Mouse (Mus musculus): Measurements from ENCODE around the gene BC035947. TPM values are rescaled to one million over a fixed set of nuclear protein-coding genes. Genes with fewer than 3 reads are reported as not detected.
"Not testable (repeated sequence)": the region's sequence is repeated elsewhere in the genome, so short reads cannot be mapped to it uniquely, and the experiment has no call there.

BC035947 gene
- 0.27 and 0.29 TPM in 2 replicates for polyA plus RNA-seq (2015; fragmentation: Nextera tagmentation; extraction: Ambion mirVana)

DNA sequence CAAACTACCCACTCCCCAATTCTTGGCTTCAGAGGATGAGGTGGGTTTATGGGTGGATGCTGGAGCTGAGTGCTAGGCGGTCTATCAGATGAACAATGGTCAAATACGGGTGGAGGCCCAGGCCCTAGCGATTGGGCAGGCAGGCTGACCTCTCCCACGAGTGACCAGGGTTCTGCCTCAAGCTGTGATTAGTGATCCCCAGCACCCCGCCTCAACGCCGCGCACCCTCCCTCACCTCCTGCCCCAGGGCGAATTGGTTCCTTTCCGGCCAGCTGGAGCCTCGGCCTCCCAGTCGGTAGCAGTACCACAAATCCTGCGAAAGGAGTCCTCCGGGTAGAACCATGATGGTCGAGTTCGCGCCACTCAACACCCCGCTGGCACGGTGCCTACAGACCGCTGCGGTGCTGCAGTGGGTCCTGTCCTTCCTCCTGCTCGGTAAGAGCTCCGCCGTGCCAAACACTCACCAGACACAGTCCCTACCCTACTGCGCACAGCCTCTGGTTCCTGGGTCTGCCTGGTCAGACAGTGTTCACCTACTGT lies at the start of gene BC035947:
BC035947 (minus strand) TSS at position 538 of the 540 bp plus-strand sequence.
- H3K4me2 ChIP-seq (replicated peaks) = peak within 1 kb of the TSS; percentile 44
- no peaks in the 10 kb centered on the region for H3K4me1 ChIP-seq
- H3K36me3 ChIP-seq = no peaks in the 10 kb centered on the region
- peak within 1 kb of the TSS; percentile 33 for H3K9ac ChIP-seq (replicated peaks)
- H3K9me3 ChIP-seq = no peaks in the 10 kb centered on the region
- peak; percentile 64 for ATAC-seq (replicated peaks)
- H3K27ac ChIP-seq (replicated peaks) = no peak within 1 kb of the TSS
- H3K4me3 ChIP-seq = peak within 1 kb of the TSS; percentile 29
- no peaks in the 10 kb centered on the region for H3K27me3 ChIP-seq
- 7% methylated on average over 25 of the region's 25 CpGs for WGBS

DNA sequence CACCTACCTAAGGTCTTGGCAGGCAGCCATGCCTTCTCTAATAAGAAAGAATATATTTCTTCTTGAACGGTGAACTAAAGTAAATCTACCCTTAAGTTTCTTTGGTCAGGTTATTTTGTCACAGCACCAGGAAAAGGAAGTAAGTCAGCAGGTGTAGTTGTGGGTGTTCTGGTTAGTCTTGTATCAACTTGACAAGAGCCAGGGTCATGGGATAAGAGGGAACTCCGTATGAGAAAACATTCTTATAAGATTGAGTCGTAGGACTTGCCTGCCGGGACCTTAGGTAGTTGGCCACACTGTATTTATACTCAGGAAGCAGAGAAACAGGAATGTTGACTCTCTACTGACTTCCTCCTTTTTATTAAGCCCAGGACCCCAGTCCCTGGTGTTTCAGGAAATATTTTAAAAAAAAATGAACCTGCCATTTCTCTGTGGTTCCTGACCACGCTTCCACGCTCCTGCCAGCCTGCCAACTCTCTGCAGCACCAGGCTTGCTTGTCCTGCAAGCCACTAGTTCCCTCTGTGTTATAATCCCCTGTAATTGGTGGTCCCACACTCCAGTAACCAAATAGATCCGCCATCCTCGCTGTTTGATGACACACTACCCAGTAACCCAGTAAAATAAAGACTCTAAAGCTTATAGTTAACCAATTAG lies 42.2 kb upstream of the BC035947 start:
- H3K27me3 ChIP-seq = no peaks in the 10 kb centered on the region
- no peaks in the 10 kb centered on the region for H3K9me3 ChIP-seq
- H3K4me2 ChIP-seq (replicated peaks) = no peak overlapping the region
- no peak for ATAC-seq (replicated peaks)
- WGBS = 82% methylated on average over 8 of the region's 8 CpGs
- no peak overlapping the region for H3K9ac ChIP-seq (replicated peaks)
- H3K27ac ChIP-seq (replicated peaks) = no peak overlapping the region
- no peaks in the 10 kb centered on the region for H3K4me1 ChIP-seq
- no peaks in the 10 kb centered on the region for H3K36me3 ChIP-seq
- no peak overlapping the region for H3K4me3 ChIP-seq

DNA sequence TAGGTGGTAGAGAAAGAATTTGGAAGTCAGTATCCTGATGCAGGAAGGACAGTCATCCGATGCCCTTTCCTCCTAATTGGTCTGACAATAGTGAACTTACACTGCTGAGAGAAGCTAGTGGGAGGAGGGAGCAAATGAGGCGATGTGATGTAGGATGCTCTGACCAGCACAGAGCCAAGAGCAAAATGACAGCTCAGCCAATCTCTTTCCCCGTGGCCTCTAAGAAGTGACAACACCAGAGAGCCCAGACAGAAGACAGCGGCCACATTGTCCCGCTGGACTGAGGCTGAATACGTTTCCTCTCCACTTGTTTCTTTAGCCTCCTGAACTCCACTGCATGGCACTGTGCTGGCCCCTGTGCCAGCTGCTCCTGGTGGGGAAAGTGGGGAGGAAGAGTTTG lies 37.0 kb upstream of the BC035947 start:
- Histone ChIP-seq H3K4me2 (replicated peaks) (no peak overlapping the region), H3K27me3 (no peaks in the 10 kb centered on the region), H3K4me1 (no peaks in the 10 kb centered on the region), H3K4me3 (no peak overlapping the region), H3K9ac (replicated peaks) (no peak overlapping the region), H3K9me3 (no peaks in the 10 kb centered on the region), H3K27ac (replicated peaks) (no peak overlapping the region), H3K36me3 (no peaks in the 10 kb centered on the region)
- WGBS = 45% methylated on average over 6 of the region's 6 CpGs
- no peak for ATAC-seq (replicated peaks)

DNA sequence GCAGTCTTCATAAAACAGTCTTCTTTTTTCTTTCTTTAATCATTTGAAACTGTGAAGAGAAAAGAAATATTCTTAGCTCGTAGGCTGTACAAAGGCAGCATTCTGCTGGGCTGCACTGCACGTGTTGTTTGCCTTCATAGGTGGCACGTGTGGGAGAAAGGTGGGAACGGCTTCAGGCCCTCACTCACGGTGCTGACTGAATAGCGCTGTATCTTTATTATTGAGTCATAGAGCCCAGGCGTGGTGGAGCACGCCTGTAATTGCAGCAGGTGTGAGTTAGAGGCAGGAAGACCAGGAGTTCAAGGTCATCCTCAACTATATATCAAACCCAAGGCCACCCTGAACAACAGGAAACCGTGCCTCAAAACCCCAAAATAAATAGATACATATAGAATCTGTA lies 34.3 kb upstream of the BC035947 start:
- H3K4me1 ChIP-seq = no peaks in the 10 kb centered on the region
- H3K9ac ChIP-seq (replicated peaks) = no peak overlapping the region
- no peaks in the 10 kb centered on the region for H3K27me3 ChIP-seq
- H3K4me3 ChIP-seq = no peak overlapping the region
- WGBS = 84% methylated on average over 9 of the region's 9 CpGs
- H3K27ac ChIP-seq (replicated peaks) = no peak overlapping the region
- no peaks in the 10 kb centered on the region for H3K36me3 ChIP-seq
- ATAC-seq (replicated peaks) = no peak
- H3K9me3 ChIP-seq = no peaks in the 10 kb centered on the region
- no peak overlapping the region for H3K4me2 ChIP-seq (replicated peaks)

DNA sequence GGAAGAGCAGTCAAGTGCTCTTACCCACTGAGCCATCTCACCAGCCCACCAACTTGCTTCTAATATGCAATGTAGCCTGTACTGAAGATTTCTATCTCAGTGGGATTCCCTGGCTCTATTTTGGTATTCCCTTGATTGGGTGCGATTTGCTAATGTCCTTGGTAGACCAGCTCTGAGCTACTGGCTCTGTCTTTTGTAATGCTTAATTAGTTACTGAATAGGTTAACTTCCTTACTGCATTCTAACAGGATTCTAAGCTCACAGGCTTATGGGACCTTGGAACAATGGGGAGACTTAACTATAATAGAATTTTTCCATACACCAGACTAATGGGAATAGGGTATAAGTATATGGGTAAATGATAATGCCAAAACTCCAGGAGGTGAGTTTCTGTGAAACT lies 31.7 kb upstream of the BC035947 start:
- not testable (repeated sequence) for ATAC-seq (replicated peaks); H3K9ac ChIP-seq (replicated peaks); H3K36me3 ChIP-seq; H3K9me3 ChIP-seq; H3K4me1 ChIP-seq; H3K4me3 ChIP-seq; H3K27ac ChIP-seq (replicated peaks); H3K27me3 ChIP-seq; H3K4me2 ChIP-seq (replicated peaks)
- WGBS = 59% methylated on average over 1 of the region's 1 CpGs

DNA sequence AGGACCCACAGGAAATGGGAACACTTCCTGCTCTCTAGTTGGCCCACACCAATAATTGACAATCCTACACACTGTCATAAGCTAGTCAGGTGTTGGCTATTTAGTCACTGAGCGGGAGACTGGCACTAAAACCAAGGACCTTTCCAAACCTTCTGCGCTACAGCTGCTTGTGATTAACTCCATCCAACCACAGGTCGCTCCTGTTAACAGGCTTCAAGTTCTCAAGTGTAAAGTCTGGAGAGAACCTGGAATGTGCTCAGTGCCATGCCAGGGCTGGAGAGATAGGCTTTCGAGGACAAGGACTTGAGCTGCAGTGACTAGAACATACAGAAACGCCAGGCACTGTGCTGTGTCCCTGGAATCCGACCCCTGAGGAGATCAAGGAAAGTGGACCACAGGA lies 27.2 kb upstream of the BC035947 start:
- no peak overlapping the region for H3K27ac ChIP-seq (replicated peaks)
- H3K4me1 ChIP-seq = 0 out of 2 replicates have a peak, but pooled peaks cover 4% of the 10 kb centered on the region
- no peaks in the 10 kb centered on the region for H3K9me3 ChIP-seq
- WGBS = 75% methylated on average over 6 of the region's 6 CpGs
- no peaks in the 10 kb centered on the region for H3K36me3 ChIP-seq
- H3K4me3 ChIP-seq = no peak overlapping the region
- H3K4me2 ChIP-seq (replicated peaks) = no peak overlapping the region
- H3K9ac ChIP-seq (replicated peaks) = no peak overlapping the region
- no peak for ATAC-seq (replicated peaks)
- no peaks in the 10 kb centered on the region for H3K27me3 ChIP-seq

DNA sequence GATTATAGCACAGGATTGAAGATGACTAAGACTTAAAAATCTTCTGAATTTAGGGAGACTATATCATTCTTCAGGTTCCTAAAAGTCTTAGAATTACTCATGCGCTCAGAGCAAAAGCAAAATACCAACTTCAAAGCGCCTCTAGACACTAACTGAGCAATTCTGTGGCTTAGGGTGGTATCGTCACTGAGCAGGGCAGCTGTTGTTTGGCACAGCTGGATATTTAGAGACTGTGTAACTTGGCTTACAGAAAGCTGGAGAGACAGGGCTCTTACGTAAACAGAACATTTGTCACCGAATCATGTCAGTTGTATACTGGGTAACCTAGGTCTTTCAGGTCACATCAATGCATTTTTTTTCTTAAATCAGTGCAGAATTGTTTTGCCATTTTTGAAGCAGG lies 26.4 kb upstream of the BC035947 start:
- H3K4me3 ChIP-seq = no peak overlapping the region
- no peak overlapping the region for H3K27ac ChIP-seq (replicated peaks)
- 0 out of 2 replicates have a peak, but pooled peaks cover 4% of the 10 kb centered on the region for H3K4me1 ChIP-seq
- H3K9me3 ChIP-seq = no peaks in the 10 kb centered on the region
- H3K4me2 ChIP-seq (replicated peaks) = no peak overlapping the region
- no peaks in the 10 kb centered on the region for H3K36me3 ChIP-seq
- ATAC-seq (replicated peaks) = no peak
- H3K27me3 ChIP-seq = no peaks in the 10 kb centered on the region
- H3K9ac ChIP-seq (replicated peaks) = no peak overlapping the region
- WGBS = 50% methylated on average over 5 of the region's 5 CpGs

DNA sequence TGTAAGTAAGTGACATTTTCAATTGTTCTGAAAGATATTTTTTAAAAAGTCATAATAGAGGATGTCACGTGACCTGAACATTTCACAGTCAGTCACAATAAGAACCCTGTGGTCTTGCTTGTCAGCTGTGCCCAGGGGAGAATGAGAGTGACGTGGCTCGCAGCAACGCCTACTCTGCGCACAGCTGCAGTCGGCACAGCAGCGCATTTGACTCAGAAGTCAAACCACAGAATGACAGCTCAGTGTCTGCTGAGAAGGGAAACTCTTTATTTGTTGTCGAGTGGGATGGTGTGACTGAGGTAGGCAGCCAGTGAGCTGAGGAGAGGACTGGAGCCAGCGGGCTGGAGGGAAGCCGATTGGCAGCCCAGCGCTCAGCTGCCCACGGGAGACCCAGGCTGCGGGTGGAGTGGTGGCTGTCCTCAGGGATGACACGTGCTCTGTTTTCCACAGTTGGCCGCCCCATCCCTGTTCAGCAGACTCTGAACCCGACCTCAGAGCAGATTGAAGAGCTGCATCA lies 25.6 kb upstream of the BC035947 start:
- H3K9ac ChIP-seq (replicated peaks) = peak overlapping the region; percentile 34; the same call in 1 of the 2 replicates
- 0 out of 2 replicates have a peak, but pooled peaks cover 4% of the 10 kb centered on the region for H3K4me1 ChIP-seq
- H3K27ac ChIP-seq (replicated peaks) = peak overlapping the region; percentile 68
- H3K4me3 ChIP-seq = peak overlapping the region; percentile 31
- WGBS = 24% methylated on average over 16 of the region's 16 CpGs
- no peaks in the 10 kb centered on the region for H3K36me3 ChIP-seq
- H3K9me3 ChIP-seq = no peaks in the 10 kb centered on the region
- H3K4me2 ChIP-seq (replicated peaks) = peak overlapping the region; percentile 50
- peak; percentile 91 for ATAC-seq (replicated peaks)
- H3K27me3 ChIP-seq = no peaks in the 10 kb centered on the region

DNA sequence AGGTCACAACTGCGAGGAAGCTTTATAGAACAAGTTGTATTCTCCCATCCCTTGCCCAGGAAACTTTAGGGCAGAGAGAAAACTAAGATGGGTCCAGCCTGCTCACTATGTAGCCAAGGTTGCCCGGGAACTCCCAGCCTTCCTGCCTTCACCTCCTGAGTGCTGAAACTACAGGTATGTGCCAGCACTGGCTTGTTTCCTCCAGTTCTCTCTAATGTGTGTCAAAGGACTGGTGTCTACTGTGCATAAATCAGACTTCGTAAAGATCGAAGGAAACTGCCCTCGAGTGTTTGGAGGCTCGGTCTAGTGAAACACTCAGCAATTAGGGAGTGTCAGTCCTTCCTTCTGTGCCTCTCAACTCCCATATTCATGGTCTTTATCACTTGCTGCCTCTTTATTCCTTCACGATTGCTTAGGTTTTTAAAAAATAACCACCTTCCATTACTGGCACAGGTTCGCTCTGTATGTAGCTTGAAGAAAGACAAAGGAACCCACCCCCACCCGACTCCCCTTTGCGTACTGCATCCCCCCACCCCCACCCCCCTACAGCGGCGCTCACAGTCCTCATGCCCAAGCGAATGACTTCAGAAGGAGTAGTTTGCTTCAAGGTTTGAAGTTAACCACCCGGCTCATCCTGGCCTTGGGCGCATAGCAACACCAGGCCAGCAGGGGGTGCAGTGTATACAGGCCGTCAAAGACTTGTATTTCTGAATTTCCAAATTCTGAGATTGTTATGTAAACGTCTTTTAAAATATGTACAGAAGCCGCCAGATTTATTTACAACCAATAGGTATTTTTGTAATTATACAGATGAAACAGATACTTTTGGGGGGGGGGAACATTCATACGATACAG lies 24.6 kb upstream of the BC035947 start:
- H3K27ac ChIP-seq (replicated peaks) = no peak overlapping the region
- WGBS = 38% methylated on average over 19 of the region's 19 CpGs

DNA sequence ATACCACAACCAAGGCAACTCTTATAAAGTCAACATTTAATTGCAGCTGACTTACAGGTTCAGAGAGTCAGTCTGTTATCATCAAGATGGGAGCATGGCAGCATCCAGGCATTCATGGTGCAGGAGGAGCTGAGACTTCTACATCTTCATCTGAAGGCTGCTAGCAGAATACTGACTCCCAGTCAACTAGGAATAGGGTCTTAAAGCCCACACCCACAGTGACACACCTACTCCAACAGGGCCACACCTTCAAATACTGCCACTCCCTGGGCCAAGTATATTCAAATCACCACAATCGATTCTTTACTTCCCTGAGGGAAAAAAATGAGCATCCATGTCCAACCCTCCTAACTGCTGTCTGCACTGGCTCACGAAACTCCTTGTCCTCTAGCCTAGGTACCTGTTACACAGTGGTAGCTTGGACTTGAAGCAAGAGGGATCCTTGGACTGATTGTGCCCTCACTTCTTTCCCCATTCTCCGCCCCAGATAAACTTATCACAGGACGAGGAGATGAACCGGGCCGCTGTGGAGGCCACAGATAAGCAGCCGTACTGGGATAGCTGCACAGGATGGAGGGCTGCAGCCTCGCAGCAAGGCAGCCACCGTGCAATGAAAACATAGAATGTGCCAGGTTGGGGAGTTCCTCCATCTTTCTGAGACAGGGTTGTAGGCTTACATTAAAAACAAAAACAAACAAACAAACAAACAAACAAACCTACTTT lies 22.6 kb upstream of the BC035947 start:
- Histone ChIP-seq H3K9ac (replicated peaks) (no peak overlapping the region), H3K9me3 (no peaks in the 10 kb centered on the region), H3K4me1 (0 out of 2 replicates have a peak, but pooled peaks cover 4% of the 10 kb centered on the region), H3K36me3 (no peaks in the 10 kb centered on the region), H3K27me3 (no peaks in the 10 kb centered on the region), H3K27ac (replicated peaks) (no peak overlapping the region), H3K4me3 (no peak overlapping the region), H3K4me2 (replicated peaks) (no peak overlapping the region)
- no peak for ATAC-seq (replicated peaks)
- WGBS = 93% methylated on average over 9 of the region's 9 CpGs

More for the DNA sequence above, 24.6 kb upstream of the BC035947 start:
- H3K4me2 ChIP-seq (replicated peaks) = peak overlapping the region; percentile 50
- 0 out of 2 replicates have a peak overlapping the region, but pooled peaks have one; percentile 31 for H3K4me3 ChIP-seq
- ATAC-seq (replicated peaks) = peak; percentile 44
- no peaks in the 10 kb centered on the region for H3K27me3 ChIP-seq
- no peak overlapping the region for H3K9ac ChIP-seq (replicated peaks)
- no peaks in the 10 kb centered on the region for H3K9me3 ChIP-seq
- 0 out of 2 replicates have a peak, but pooled peaks cover 4% of the 10 kb centered on the region for H3K4me1 ChIP-seq
- no peaks in the 10 kb centered on the region for H3K36me3 ChIP-seq

DNA sequence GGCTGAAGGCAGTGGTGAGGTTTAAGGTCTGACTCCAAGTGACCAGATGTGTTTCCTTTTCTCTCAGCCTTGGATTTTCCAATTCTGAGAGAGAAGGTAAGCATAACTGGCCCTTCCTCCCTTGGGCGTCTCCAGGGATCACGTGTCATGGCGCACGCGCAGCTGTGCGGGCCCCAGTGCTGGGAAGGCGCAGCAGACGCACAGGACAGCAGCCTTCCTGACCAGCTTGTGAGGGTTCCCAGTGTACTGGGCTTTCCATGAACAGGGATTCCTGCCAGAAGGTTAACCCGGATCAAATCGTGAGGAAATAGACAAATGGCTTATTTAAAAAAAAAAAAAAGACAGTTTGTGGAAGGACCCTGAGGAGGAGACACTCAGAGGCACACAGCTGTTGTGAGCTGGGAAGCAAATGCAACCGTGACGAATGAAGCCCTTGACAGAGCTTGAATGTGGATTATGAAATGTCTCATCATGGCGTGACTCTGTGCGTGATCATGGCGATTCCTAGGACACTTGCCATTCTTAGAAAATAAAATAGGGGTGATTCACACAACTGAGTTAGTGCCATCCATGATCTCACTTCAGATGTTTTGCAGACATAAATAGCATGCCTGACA lies 20.3 kb upstream of the BC035947 start:
- no peak for ATAC-seq (replicated peaks)
- H3K4me3 ChIP-seq = no peak overlapping the region
- no peaks in the 10 kb centered on the region for H3K9me3 ChIP-seq
- 88% methylated on average over 15 of the region's 15 CpGs for WGBS
- H3K27me3 ChIP-seq = no peaks in the 10 kb centered on the region
- no peaks in the 10 kb centered on the region for H3K36me3 ChIP-seq
- H3K27ac ChIP-seq (replicated peaks) = no peak overlapping the region
- no peak overlapping the region for H3K9ac ChIP-seq (replicated peaks)
- H3K4me1 ChIP-seq = no peaks in the 10 kb centered on the region
- H3K4me2 ChIP-seq (replicated peaks) = no peak overlapping the region
